Mouse (Mus musculus) thymus, postnatal 25 days (tissue): ENCODE results near the gene Apbb1ip.

ENCODE experiments used
- DNase-seq: peaks from one replicate; pipeline ENCODE4 v3.0.0; 2022

Apbb1ip gene

DNA sequence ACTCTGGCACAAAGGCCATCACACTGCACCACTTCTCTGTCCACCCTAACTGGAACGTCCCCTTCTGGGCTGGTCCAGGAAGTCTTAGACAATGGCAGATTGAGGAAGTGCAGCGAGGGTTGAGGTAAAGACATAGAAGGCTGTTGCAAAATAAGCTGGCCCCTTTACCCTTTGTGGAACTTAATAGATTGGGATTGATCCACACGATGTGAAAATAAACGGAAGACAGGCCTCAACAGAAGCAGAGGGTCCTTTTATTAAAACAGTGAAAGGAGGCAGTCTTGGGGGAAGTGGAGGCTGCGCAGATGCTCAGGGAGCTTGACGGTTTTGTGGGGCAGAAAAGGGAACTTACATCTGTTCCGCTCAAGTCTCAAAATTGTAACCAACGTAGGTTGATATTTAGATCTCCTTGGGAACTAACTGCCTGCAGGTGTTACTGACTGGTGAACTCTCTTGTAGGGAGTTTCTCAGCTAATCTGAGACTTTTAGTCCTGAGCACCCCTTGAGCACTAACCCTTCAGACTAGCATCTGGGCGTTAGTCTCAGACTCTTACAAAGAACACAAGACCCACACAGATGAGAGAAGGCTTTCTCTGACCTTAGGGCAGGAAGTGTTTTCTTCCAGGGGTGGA, at the start of gene Apbb1ip:
Apbb1ip (plus strand) TSS at position 546 of the 632 bp plus-strand sequence.
- peak; percentile 72 for DNase-seq

DNA sequence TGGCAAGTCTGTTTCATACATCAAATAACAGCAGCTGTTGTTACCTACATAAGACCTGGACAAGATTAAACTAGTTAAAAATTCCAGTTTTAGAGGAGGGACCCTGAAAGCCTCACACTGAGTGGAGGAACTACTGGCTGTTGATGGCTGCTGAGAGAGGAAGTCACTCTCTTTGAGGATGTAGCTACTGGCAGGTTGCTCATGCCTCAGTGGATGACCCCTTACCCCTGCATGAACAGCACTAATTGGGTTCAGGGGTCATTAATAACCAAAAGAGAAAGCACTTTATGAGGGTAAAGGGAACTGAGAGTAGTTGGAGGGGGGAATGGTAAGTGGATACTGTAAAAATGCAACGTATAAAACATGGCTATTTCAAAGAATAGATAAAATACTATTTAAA, 46.8 kb upstream of the Apbb1ip start:
- DNase-seq = no peak

GRCm38 (mm10) chr2:22736134-22736533, 37.8 kb upstream of the Apbb1ip start:
- DNase-seq = no peak

GRCm38 (mm10) chr2:22739369-22739768, 34.5 kb upstream of the Apbb1ip start:
- DNase-seq = no peak

GRCm38 (mm10) chr2:22740441-22740840, 33.5 kb upstream of the Apbb1ip start:
- no peak for DNase-seq

GRCm38 (mm10) chr2:22741222-22741621, 32.7 kb upstream of the Apbb1ip start:
- no peak for DNase-seq

DNA sequence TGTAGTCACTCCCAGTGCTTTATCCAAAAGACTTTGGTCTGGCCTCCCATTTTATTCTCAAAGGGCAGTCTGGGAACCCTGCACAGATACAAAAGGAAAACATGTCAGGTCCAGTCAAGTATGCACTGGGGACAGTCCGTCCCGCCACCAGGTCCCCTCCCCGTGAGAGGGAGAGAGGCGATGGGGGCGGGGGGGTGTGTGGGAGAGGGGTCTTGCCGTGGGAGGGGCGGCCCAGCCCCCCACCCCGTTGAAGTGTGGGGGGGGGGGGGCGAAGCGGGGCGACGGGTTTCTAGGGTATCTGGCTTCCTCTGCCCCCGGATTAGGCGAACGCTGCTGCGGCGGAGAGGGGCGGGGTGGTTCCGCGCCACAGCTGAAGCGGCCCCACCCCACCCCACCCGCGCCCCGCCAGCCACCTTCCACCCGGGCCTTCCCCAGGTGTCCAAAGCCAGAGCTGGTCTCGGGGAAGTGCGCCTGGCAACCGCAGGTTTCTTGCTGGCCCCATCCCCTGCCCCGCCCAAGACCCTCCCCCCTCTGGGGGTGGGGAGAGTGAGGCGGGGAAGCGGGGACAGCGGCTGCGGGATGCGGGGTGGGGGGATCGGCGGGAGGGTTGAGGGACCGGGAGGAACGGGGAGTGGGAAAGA, 29.7 kb upstream of the Apbb1ip start:
- peak; percentile 67 for DNase-seq

- DNase-seq = no peak
Observed at GRCm38 (mm10) chr2:22744876-22745275, 29.0 kb upstream of the Apbb1ip start.

GRCm38 (mm10) chr2:22746785-22747184, 27.1 kb upstream of the Apbb1ip start:
- no peak for DNase-seq

- DNase-seq = no peak
Observed at GRCm38 (mm10) chr2:22747941-22748340, 26.0 kb upstream of the Apbb1ip start.

DNA sequence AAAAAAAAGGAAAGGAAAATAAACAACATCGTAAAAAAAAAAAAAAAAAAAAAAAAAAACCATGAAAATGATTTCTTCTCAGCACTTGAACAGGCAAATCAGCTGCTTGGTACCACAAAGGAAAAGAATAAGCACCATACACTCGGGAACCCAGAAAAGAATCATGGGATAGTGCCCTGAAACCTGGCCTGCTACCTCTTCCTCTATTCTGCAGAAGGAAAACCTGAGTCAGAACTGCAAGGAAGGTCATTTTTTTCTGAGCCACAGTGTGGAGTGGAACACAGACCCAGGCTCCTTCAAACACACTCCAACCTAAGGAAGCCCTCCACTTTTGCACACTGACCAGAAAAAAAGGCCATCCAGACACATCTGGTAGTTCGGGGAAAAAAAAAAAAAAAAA, 24.1 kb upstream of the Apbb1ip start:
- DNase-seq = no peak

GRCm38 (mm10) chr2:22752492-22752891, 21.4 kb upstream of the Apbb1ip start:
- DNase-seq = no peak

- no peak for DNase-seq
Observed at GRCm38 (mm10) chr2:22753461-22754075, 20.3 kb upstream of the Apbb1ip start.

- DNase-seq = no peak
Observed at GRCm38 (mm10) chr2:22754222-22754824, 19.6 kb upstream of the Apbb1ip start.

- DNase-seq = no peak
Observed at GRCm38 (mm10) chr2:22755561-22755960, 18.3 kb upstream of the Apbb1ip start.

DNA sequence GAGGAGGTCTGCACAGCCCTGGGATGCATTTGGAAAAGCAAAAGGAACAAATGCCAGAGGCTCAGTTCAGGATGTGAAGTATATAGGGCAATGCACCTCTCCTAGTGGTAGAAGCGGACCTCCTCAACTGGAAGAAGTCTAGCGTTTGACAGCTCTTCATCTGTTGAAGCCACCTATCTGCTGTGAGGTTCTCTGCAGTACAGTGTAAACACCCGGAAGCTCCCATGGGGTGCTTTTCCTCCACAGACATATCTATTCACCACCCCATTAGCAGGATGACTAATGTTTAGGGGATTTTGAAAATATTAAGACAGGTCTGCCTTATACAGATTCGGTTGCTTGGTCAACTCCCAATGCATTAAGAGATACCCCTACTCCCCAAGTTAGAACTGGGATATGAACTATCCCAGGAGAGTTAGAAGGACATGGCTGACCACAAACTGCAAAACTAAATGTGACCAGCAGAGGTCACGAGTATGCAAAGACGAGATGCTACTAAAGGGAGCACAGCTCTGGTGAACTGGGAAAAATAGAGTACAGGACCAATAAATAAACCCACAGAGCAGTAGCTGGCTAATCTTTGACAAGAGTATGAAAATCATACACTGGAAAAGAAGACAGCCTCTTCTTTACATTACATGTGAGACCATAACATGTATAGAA, 15.5 kb upstream of the Apbb1ip start:
- peak; percentile 80 for DNase-seq

DNA sequence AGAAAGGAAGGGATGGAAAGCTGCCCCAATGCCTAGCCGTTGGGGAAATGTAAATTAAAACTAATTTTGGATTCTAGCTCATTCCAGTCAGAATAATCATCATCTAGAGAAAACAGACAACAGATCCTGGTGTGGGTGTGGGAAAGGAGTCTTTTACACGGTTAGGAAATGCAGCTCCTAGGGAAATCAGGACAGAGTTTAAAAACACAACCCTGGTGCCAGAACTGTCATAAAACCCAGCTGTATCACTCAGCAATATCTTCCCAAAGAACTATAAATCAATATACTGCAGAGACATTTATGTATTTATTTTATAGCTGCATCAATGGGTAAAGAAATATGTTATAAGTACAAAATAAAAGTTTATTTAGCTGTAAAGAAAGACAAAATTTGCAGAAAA, 13.4 kb upstream of the Apbb1ip start:
- no peak for DNase-seq

DNA sequence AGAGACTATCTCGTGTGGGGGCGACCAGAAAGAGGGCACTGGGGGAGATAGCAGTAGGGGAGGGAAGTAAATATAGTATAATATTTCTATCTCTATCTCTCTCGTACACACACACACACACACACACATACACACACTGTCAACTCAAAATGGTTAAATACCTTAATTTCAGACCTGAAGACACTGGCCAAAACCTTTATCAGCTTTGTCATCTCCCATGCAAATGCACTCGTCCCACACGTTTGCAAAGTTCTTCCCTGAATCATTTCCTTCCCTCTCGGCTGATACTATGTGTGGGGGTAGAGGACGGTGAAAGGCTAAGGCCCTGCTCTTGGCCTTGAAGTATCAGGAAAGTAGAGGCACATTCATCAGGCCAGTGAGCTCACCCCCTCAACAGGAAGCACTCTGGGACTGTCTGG, 12.8 kb upstream of the Apbb1ip start:
- DNase-seq = no peak

DNA sequence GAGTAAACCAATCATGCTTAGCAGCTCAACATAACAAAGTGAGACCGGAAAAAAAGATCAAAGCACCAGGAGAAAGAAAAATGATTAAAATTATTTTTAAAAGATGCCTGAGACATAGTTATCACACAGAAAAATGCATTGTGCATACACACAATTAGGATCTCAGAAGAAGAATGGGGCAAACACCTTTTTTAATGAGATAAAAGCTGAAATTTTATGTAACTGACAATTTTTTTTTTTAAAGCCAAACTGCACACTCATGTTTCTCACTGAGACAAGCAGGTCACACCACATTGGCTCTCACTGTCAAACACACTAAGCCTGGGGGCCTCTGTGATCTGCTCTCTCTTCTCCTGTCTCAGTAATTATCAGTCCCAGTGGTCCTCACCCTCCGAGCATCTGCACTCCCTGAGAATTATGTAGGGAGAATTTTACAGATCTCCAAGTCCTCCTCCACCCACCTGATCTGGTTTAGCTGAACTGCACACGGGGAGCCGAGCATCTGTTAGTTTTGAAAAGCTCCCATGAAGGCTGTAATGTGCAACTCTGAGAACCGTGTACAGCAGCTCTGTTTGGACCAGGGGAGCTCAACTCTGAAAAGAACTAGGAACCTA, 9.0 kb upstream of the Apbb1ip start:
- DNase-seq = no peak

DNA sequence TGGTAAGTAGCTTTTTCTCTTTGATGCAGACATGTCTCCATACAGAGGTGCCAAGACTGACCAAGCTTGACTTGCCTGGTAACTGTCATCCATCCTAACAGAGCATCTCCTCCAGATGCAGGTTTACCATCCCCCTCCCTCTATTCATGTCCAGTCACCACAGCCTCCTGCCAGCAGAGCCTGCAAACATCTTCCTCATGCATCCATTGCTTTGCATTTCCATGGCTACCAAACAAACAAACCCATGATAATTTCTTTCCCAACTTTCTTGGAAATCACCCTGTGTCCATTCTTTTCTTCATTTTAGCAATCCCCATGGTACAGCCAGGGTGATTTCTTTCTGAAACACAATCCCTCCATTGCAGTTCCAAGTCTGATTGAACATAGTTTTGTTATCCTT, 2.6 kb upstream of the Apbb1ip start:
- DNase-seq = no peak

DNA sequence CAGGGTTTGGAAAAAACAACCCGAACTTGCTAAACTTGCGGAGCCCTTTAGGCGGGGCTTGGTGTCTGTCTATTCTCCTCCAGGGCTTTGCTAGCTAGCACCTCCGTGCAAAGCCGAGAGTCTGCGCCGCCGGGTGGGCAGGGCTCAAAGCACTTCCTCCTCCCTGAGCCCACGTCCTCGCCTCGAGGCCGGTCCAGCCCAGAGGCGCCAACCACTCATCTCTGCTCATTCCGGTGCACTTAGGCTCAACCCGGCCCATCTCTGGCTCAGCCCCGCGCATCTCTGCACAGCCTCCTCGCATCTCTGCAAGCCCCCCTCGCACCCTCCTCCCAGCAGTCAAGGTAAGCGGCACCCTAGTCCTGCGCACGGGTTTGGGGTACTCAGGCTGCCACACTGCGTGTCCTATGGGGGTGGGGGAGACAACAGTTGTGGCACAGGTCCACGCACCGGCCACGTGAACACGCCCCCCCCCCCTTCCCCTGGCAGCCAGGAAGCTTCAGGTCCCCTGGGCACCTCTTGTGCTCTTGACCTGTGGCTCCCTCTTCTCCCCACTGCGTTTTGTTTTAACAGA, 372 bp downstream of the Apbb1ip start:
- DNase-seq = peak; percentile 89

- DNase-seq = peak; percentile 63
Observed at GRCm38 (mm10) chr2:22775213-22775612, 1.3 kb downstream of the Apbb1ip start.

DNA sequence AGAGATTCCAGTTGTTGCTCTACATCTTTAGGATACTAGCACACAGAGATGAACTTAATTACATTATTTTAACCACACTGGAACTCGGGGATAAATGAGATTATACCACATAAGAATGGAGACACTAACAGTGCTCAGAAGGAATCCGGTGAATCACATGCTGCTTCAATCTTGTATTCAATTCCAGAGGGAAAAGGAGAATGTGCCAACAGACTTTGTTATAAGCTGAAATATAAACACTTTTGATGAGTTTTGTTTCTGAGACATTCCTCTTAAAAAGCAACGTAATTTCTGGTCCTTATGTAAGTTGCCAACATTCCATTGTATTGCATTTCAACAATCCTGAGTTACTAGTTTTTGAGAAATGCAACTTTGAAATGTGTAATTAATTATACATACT, 1.8 kb downstream of the Apbb1ip start:
- no peak for DNase-seq
